Mouse (Mus musculus): ENCODE measurements at regions not wholly inside any gene's neighbourhood (a gene's known extent, or its start where the extent isn't known, plus 50 kb on each side); places are given as distances from the start of the nearest gene placed in this dataset.

DNA sequence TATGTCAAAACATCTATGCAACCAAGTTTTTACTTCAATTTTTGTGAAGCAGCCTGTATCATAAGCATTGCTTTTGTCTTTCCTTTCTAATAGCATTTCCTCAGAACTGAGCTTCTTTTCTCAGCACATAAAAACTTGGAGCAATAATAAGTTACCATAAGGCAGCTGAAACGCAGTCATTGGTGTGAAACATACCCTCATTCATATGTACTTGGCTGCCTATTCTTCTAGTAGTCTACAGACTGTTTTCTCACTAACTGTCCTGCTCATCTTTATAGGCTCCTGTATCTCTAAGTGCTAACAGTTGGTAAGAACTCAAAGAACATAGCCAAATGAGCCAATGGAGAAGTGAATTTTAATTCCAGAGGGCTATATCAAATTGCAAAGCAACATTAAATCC lies 454.6 kb upstream of the Ptprd start:
- Histone ChIP-seq H3K27me3 (no peaks in the 10 kb centered on the region), H3K4me3 (no peak overlapping the region), H3K4me2 (replicated peaks) (no peak overlapping the region), H3K4me1 (no peaks in the 10 kb centered on the region), H3K36me3 (no peaks in the 10 kb centered on the region), H3K9ac (replicated peaks) (no peak overlapping the region), H3K9me3 (no peaks in the 10 kb centered on the region), H3K27ac (replicated peaks) (peak overlapping the region; percentile 59)
- no peak for ATAC-seq (replicated peaks)
- 64% methylated on average over 1 of the region's 1 CpGs for WGBS

DNA sequence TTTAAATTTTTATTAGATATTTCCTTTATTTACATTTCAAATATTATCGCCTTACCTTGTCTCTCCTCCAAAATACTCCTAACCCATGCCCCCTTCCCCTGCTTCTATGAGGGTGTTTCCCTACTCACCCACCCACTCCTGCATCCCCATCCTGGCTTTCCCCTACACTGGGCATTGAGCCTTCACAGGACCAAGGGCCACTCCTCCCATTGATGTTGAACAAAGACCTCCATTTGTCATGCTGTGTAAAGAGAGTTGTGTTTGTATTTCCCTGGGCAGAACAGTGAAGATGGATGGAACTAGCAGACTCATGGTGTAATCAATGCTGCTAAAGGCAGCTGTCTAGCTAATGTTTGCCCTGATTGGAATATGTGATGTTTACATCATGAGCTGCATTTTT lies 431.0 kb upstream of the Ptprd start:
- H3K36me3 ChIP-seq, result no peaks in the 10 kb centered on the region
- WGBS, result 83% methylated on average over 1 of the region's 1 CpGs
- no peaks in the 10 kb centered on the region for H3K9me3 ChIP-seq
- H3K27me3 ChIP-seq, result no peaks in the 10 kb centered on the region
- no peak overlapping the region for H3K27ac ChIP-seq (replicated peaks)
- H3K4me3 ChIP-seq, result no peak overlapping the region
- ATAC-seq (replicated peaks), result no peak
- no peak overlapping the region for H3K9ac ChIP-seq (replicated peaks)
- no peaks in the 10 kb centered on the region for H3K4me1 ChIP-seq
- no peak overlapping the region for H3K4me2 ChIP-seq (replicated peaks)

DNA sequence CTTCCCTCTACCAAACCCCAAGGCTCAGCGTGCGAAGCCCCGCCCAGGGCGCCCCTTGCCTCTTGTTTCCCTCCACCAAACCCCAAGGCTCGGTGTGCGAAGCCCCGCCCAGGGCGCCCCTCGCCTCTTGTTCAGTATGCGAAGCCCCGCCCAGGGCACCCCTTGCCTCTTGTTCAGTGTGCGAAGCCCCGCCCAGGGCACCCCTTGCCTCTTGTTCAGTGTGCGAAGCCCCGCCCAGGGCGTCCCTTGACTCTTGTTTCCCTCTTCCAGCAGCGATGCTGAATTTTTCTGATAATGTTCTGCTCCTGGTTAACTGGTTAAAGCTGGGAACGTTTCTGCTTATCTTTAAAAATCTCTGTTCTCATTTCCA lies 394.7 kb upstream of the Ptprd start:
- peak overlapping the region; percentile 32 for H3K4me3 ChIP-seq
- peak overlapping the region; percentile 43 for H3K4me2 ChIP-seq (replicated peaks)
- no peak overlapping the region for H3K9ac ChIP-seq (replicated peaks)
- peak; percentile 94 for ATAC-seq (replicated peaks)
- no peaks in the 10 kb centered on the region for H3K36me3 ChIP-seq
- H3K9me3 ChIP-seq, result no peaks in the 10 kb centered on the region
- H3K27me3 ChIP-seq, result no peaks in the 10 kb centered on the region
- no peaks in the 10 kb centered on the region for H3K4me1 ChIP-seq
- 13% methylated on average over 18 of the region's 18 CpGs for WGBS
- no peak overlapping the region for H3K27ac ChIP-seq (replicated peaks)

DNA sequence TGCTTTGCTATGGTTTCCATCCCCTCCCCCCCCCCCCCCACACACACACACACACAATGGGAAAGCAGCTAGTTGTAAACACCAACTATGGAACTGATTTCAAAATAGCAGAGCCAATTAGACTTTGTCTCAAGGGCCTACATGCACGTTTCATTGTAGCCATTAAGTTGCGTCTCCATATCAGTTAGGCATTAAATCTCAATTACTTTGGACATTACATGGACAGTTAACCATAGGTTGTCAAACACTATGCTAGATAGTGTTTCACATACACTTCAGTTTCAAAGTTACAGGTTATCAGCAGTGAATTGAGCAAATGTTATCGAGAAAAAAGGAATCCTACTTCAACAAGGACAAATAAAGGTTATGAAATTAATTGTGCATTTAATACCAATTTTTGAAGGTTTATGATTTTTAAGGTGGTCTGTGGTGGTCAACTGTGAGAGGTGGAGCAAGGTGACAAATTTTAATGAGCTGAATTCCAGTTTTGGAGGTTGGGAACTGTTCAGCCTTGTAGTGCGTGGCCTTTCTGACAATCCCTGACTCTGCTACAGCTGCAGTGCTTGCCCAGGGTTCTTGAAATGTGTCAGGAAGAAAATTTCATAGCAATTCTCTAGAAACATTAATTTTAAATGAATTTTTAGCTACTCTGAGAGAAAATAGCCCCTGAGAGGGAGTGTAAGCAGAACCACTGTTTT lies 394.2 kb upstream of the Ptprd start:
- no peaks in the 10 kb centered on the region for H3K4me1 ChIP-seq
- ATAC-seq (replicated peaks), result peak; percentile 16; the same call in 1 of the 2 replicates

DNA sequence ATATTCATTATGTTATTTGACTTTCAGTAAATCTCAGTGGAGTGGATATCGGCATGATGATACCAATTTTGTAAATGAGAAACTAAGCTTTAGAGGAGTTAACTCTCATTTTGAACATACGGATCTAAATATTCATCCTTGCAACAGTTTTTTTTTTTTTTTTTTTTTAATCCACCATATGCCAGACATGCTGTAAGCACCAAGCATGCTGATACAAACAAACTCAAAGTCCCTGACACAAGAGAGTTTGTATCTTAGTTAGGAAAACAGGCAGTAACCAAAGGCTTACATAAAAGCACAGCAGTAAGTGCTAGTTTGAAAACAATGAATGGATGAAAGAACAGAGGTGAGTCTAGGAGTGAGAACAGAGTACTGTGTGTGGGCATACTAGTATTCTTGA lies 369.8 kb upstream of the Ptprd start:
- 61% methylated on average over 2 of the region's 2 CpGs for WGBS
- no peaks in the 10 kb centered on the region for H3K9me3 ChIP-seq
- H3K4me1 ChIP-seq, result no peaks in the 10 kb centered on the region
- no peak overlapping the region for H3K4me3 ChIP-seq
- no peak overlapping the region for H3K9ac ChIP-seq (replicated peaks)
- peak; percentile 43; the same call in 1 of the 2 replicates for ATAC-seq (replicated peaks)
- H3K27ac ChIP-seq (replicated peaks), result 0 out of 2 replicates have a peak overlapping the region, but pooled peaks have one; percentile 31
- H3K27me3 ChIP-seq, result no peaks in the 10 kb centered on the region
- no peak overlapping the region for H3K4me2 ChIP-seq (replicated peaks)
- no peaks in the 10 kb centered on the region for H3K36me3 ChIP-seq

More for the DNA sequence above, 394.2 kb upstream of the Ptprd start:
- Histone ChIP-seq H3K9me3 (no peaks in the 10 kb centered on the region), H3K4me3 (peak overlapping the region; percentile 32), H3K27me3 (no peaks in the 10 kb centered on the region), H3K27ac (replicated peaks) (no peak overlapping the region), H3K4me2 (replicated peaks) (peak overlapping the region; percentile 43), H3K9ac (replicated peaks) (no peak overlapping the region), H3K36me3 (no peaks in the 10 kb centered on the region)
- 88% methylated on average over 4 of the region's 4 CpGs for WGBS

DNA sequence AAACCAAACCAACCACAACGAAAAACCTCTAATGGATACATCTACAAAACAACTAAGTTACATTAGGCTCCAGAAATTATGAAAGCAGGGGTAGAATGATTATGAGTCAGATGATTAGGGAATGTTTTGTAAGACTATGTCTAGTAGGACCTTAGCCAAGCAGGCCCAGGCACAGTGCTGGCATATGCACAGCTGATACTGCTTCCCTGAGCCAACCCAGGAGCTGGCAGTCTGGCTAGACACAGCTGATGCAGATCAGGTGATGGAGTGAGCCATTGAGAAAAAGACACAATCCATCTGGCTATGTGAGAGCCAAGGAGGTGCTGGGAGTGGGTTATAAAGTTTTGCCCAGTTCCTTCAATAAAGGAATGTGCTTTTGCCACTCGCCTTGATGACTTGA lies 353.6 kb upstream of the Ptprd start:
- 74% methylated on average over 2 of the region's 2 CpGs for WGBS
- H3K27me3 ChIP-seq, result no peaks in the 10 kb centered on the region
- H3K27ac ChIP-seq (replicated peaks), result no peak overlapping the region
- H3K4me2 ChIP-seq (replicated peaks), result no peak overlapping the region
- no peak overlapping the region for H3K9ac ChIP-seq (replicated peaks)
- no peaks in the 10 kb centered on the region for H3K4me1 ChIP-seq
- peak; percentile 83 for ATAC-seq (replicated peaks)
- H3K36me3 ChIP-seq, result no peaks in the 10 kb centered on the region
- no peak overlapping the region for H3K4me3 ChIP-seq
- H3K9me3 ChIP-seq, result no peaks in the 10 kb centered on the region
